Mouse (Mus musculus) embryonic facial prominence, embryonic 11.5 days (tissue): ENCODE measurements around the gene Jph4. TPM values are rescaled to one million over a fixed set of nuclear protein-coding genes. Genes with fewer than 3 reads are reported as not detected.

Experiments
- ATAC-seq: fragments of 200-750 bp; cut with Nextera tagmentation; replicated peaks from 2 replicates; pipeline ENCODE4 v1.8.0; 2017; ENCODE audit warnings: low read depth; ENCODE audit not compliant: insufficient number of reproducible peaks, low FRiP score, low TSS enrichment
- DNase-seq: peaks from one replicate; pipeline ENCODE4 v3.0.0-alpha.2; 2015; ENCODE audit warnings: low spot score
- H3K27ac ChIP-seq: fragments of 300-500 bp; sonication (generic); replicated peaks from 2 replicates; pipeline ENCODE4 v1.5.1; 2014; ENCODE audit warnings: mild to moderate bottlenecking, low read depth, low read length, control low read depth
- H3K27me3 ChIP-seq: fragments of 300-500 bp; sonication (generic); 2 replicates; pipeline ENCODE4 v1.6.1; 2014; ENCODE audit warnings: mild to moderate bottlenecking, low read length, moderate library complexity, mixed read lengths; ENCODE audit not compliant: control insufficient read depth, insufficient read depth
- H3K36me3 ChIP-seq: fragments of 300-500 bp; sonication (generic); replicated peaks from 2 replicates; pipeline ENCODE4 v1.6.1; 2014; ENCODE audit warnings: low read depth, mild to moderate bottlenecking, low read length, moderate library complexity, mixed read lengths; ENCODE audit not compliant: control insufficient read depth, insufficient read depth
- H3K4me1 ChIP-seq: fragments of 300-500 bp; sonication (generic); 2 replicates; pipeline ENCODE4 v1.6.1; 2014; ENCODE audit warnings: low read length, mixed read lengths; ENCODE audit not compliant: control insufficient read depth, insufficient read depth
- H3K4me2 ChIP-seq: fragments of 300-500 bp; sonication (generic); 2 replicates; pipeline ENCODE4 v1.6.1; 2014; ENCODE audit warnings: low read depth, mild to moderate bottlenecking, control low read depth, low read length, moderate library complexity
- H3K4me3 ChIP-seq: fragments of 300-500 bp; sonication (generic); 2 replicates; pipeline ENCODE4 v1.5.1; 2014; ENCODE audit warnings: low read depth, low read length, control low read depth
- H3K9ac ChIP-seq: fragments of 300-500 bp; sonication (generic); replicated peaks from 2 replicates; pipeline ENCODE4 v1.6.1; 2014; ENCODE audit warnings: mild to moderate bottlenecking, control low read depth, low read length
- H3K9me3 ChIP-seq: fragments of 300-500 bp; sonication (generic); replicated peaks from 2 replicates; pipeline ENCODE4 v1.6.1; 2016; ENCODE audit warnings: mild to moderate bottlenecking, low read length, inconsistent platforms, mixed read lengths; ENCODE audit not compliant: control insufficient read depth
- WGBS: fragments of 180-500 bp; shearing (Covaris S2); extraction: QIAGEN DNeasy Blood & Tissue Kit; methylation state at CpG from one replicate; pipeline ENCODE4 v1.1.7; 2014; 5-methylcytosine and 5-hydroxymethylcytosine counted together
- polyA plus RNA-seq: library from polyadenylated mRNA; unstranded; fragments of >200 nt; fragmentation: Nextera tagmentation; extraction: Ambion mirVana; gene quantifications from 2 replicates; pipeline ENCODE4 v1.2.1, GENCODE M21; 2014

Gene Jph4
- polyA plus RNA-seq, 1 experiment from 2014 or later: 1.2 TPM

DNA sequence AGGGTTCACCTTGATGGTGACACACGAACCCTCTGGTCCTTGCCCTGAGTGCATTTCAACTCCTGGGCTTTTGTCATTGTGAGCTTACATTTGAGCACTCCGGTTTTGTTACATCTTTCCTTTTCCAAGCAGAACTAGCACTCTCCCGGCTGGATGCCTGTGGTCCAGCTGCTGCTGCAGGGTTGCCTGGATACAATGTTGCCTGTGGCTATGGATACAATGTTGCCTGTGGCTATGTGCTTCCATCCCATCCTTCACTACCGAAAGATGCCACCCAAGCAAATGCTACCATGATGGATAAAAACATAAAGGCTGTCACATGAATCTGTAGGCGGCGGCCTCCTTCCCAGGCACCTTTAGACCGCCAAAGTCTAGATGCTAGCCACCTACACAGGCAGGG is 9.8 kb upstream of the Jph4 start:
- WGBS: 80% methylated on average over 7 of the region's 7 CpGs
- no peak for ATAC-seq
- Histone ChIP-seq H3K4me2 (no peak overlapping the region), H3K9me3 (no peaks in the 10 kb centered on the region), H3K9ac (no peak overlapping the region), H3K27me3 (no peaks in the 10 kb centered on the region), H3K27ac (no peak overlapping the region), H3K36me3 (no peaks in the 10 kb centered on the region), H3K4me1 (no peaks in the 10 kb centered on the region), H3K4me3 (no peak overlapping the region)
- no peak for DNase-seq

DNA sequence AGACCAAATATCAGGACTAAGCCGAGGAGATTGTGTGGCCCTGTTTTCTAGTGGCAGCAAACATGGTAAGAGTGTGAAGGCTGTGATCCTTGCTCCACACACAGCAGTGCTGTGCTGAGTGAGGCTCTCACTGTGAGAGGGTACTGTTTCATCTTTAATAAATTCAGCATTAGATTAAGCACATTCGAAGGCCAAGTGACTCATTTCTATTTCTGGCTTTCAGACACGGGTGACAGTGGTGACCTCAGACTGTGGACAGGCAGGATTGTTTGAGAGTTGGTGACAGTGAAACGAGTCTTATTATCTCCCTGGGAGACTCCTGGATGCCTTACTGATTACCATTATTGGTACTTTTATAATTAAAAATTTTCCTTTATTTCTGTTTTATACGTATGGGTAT is 9.0 kb upstream of the Jph4 start:
- no peak overlapping the region for H3K27ac ChIP-seq
- ATAC-seq (no peak), DNase-seq (no peak)
- no peak overlapping the region for H3K9ac ChIP-seq
- H3K27me3 ChIP-seq: no peaks in the 10 kb centered on the region
- no peaks in the 10 kb centered on the region for H3K36me3 ChIP-seq
- WGBS: 80% methylated on average over 5 of the region's 5 CpGs
- H3K4me2 ChIP-seq: no peak overlapping the region
- no peak overlapping the region for H3K4me3 ChIP-seq
- H3K9me3 ChIP-seq: no peaks in the 10 kb centered on the region
- no peaks in the 10 kb centered on the region for H3K4me1 ChIP-seq

DNA sequence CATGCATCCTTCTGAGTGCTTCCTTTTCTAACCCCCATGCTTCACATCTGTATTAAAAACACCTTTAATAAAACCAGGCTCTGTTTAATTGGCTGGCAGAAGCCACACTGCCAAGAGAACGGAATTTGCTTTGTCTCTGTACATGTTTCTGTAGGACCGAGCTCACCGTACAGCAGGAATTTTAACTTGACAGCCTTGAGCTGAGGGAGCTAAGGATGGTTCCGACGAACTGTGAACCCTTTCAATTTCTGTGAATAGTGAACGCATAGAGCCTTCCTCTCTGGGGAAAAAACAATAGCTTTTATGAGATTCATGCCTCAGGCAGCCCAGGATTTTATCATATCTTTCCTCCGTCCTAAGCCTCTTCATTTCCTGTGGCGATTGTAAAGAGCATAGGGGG is 5.6 kb upstream of the Jph4 start:
- Histone ChIP-seq H3K4me2 (no peak overlapping the region), H3K4me1 (no peaks in the 10 kb centered on the region), H3K9ac (no peak overlapping the region), H3K36me3 (no peaks in the 10 kb centered on the region), H3K27me3 (peaks cover under 1% of the 10 kb centered on the region; the same call in 1 of the 2 replicates), H3K27ac (no peak overlapping the region), H3K9me3 (no peaks in the 10 kb centered on the region), H3K4me3 (no peak overlapping the region)
- ATAC-seq: no peak
- DNase-seq: no peak
- 46% methylated on average over 8 of the region's 8 CpGs for WGBS

GRCm38 (mm10) chr14:55121947-55122346 is 5.2 kb upstream of the Jph4 start:
- H3K4me3 ChIP-seq: no peak overlapping the region
- H3K4me1 ChIP-seq: no peaks in the 10 kb centered on the region
- H3K36me3 ChIP-seq: no peaks in the 10 kb centered on the region
- peaks cover 4% of the 10 kb centered on the region for H3K27me3 ChIP-seq
- H3K4me2 ChIP-seq: no peak overlapping the region; the same call in 1 of the 2 replicates
- peak; percentile 83; the same call in 1 of the 2 replicates for ATAC-seq
- no peaks in the 10 kb centered on the region for H3K9me3 ChIP-seq
- peak; percentile 86 for DNase-seq
- no peak overlapping the region for H3K9ac ChIP-seq
- no peak overlapping the region for H3K27ac ChIP-seq
- WGBS: 7% methylated on average over 5 of the region's 5 CpGs

DNA sequence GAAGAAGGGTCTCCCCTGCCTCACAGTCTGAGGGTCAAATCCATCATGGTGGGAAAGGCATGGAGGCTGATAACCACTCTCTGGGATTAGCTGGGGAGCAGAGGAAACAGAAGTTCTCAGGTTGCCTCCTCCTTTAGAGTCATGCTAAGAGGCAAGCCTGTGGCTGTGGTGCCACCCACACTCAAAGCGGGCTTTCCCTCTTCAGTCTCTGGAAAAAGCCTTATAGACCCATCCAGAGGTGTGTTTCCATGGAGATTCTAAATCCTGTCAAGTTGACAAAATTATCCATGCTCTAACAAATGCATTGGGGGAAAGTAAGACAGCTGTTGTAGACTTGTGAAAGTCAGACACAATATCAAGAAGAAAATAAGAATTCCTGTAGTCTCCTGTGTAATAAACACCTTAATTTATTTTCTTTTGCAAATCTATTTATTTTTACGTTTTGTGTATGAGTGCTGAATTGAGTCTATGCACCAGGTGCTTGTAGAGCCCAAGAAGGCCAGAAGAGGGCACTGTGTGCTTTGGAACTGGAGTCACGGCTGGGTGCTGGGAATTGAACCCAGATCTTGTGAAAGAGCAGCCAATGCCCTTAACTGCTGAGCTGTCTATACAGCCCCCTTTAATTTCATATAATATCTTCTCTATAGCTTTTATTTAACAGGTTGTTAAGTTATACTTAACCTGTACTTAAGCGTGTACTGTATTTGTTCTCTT is 2.8 kb upstream of the Jph4 start:
- Histone ChIP-seq H3K4me1 (peaks cover 3% of the 10 kb centered on the region), H3K27ac (no peak overlapping the region), H3K9me3 (no peaks in the 10 kb centered on the region), H3K36me3 (no peaks in the 10 kb centered on the region), H3K27me3 (peaks cover 19% of the 10 kb centered on the region), H3K9ac (no peak overlapping the region), H3K4me3 (no peak overlapping the region), H3K4me2 (no peak overlapping the region)
- no peak for DNase-seq
- no peak for ATAC-seq
- WGBS: 79% methylated on average over 4 of the region's 4 CpGs

DNA sequence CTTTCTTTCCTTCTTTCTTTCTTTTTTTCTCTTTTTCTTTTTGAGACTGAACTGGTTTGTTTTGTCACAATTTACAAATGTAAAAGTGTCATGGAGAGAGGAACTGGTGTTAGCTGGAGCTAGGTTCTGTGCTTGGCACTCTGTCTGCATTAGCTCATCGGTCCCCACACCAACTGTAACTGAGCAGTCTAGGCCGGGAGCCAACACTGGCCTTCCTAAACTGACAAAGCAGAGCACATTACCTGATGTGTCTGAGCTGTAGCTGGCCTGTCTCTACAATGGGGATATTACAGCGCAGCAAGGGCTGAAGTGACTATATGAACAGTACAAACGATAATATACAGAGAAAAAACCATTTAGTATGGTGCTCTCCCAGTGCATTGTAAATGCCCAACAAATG is 2.1 kb upstream of the Jph4 start:
- Histone ChIP-seq H3K27ac (no peak overlapping the region), H3K36me3 (no peaks in the 10 kb centered on the region), H3K27me3 (peaks cover 26% of the 10 kb centered on the region), H3K4me3 (no peak overlapping the region), H3K9me3 (no peaks in the 10 kb centered on the region), H3K9ac (no peak overlapping the region), H3K4me2 (no peak overlapping the region), H3K4me1 (peaks cover 3% of the 10 kb centered on the region)
- DNase-seq (no peak), ATAC-seq (no peak)
- WGBS: 85% methylated on average over 4 of the region's 4 CpGs

DNA sequence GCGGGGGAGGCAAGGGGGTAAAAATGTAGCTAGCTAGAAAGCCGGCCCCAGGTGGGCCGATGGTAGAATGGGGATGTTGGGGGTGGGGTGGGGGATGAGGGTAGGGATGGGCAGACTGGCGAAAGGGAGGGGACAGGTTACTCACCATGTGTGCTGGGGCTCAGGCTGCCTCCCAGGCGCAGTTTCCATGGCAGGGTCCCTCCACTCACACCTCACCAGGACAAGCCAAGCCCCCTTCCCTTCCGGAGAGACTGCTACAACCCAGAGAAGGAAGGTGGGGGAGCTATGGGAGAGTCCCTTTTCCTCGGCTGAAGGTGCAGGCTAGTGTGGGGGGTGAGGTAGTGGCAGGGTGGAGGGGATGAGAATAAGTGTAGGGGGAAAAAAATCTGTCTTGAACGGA is 889 bp downstream of the Jph4 start:
- peak overlapping the region; percentile 58 for H3K4me3 ChIP-seq
- ATAC-seq (no peak), DNase-seq (no peak)
- H3K4me2 ChIP-seq: peak overlapping the region; percentile 100
- H3K4me1 ChIP-seq: peaks cover 3% of the 10 kb centered on the region
- H3K27me3 ChIP-seq: peaks cover 37% of the 10 kb centered on the region
- H3K9me3 ChIP-seq: no peaks in the 10 kb centered on the region
- 0% methylated on average over 8 of the region's 8 CpGs for WGBS
- H3K9ac ChIP-seq: 0 out of 2 replicates have a peak overlapping the region, but pooled peaks have one; percentile 6
- H3K27ac ChIP-seq: no peak overlapping the region
- H3K36me3 ChIP-seq: no peaks in the 10 kb centered on the region

- peak; percentile 62 for DNase-seq
- Histone ChIP-seq H3K4me2 (peak overlapping the region; percentile 100), H3K36me3 (no peaks in the 10 kb centered on the region), H3K9me3 (no peaks in the 10 kb centered on the region), H3K4me3 (peak overlapping the region; percentile 58), H3K27ac (no peak overlapping the region), H3K27me3 (peaks cover 39% of the 10 kb centered on the region), H3K4me1 (peaks cover 3% of the 10 kb centered on the region), H3K9ac (peak overlapping the region; percentile 60)
- 0% methylated on average over 69 of the region's 78 CpGs for WGBS
- ATAC-seq: peak; percentile 59
Measured at GRCm38 (mm10) chr14:55114759-55115701, 1.7 kb downstream of the Jph4 start.
